Mouse (Mus musculus) heart, adult 8-10 months (tissue): Measurements from ENCODE around the gene Zfp820. TPM values are rescaled to one million over a fixed set of nuclear protein-coding genes. Genes with fewer than 3 reads are reported as not detected.
"Not testable (repeated sequence)": the region's sequence is repeated elsewhere in the genome, so short reads cannot be mapped to it uniquely, and the experiment has no call there.

ENCODE experiments used
- DNase-seq: peaks from one replicate; pipeline ENCODE4 v3.0.0; 2022; ENCODE audit warnings: low spot score
- total RNA-seq, 4 experiments: library from RNA; stranded (reverse); gene quantifications; 2 replicates each; pipeline ENCODE4 v1.2.4; 2022

The Zfp820 gene
- under 1 TPM; 0.76 to 0.88 (median 0.81) TPM for total RNA-seq

DNA sequence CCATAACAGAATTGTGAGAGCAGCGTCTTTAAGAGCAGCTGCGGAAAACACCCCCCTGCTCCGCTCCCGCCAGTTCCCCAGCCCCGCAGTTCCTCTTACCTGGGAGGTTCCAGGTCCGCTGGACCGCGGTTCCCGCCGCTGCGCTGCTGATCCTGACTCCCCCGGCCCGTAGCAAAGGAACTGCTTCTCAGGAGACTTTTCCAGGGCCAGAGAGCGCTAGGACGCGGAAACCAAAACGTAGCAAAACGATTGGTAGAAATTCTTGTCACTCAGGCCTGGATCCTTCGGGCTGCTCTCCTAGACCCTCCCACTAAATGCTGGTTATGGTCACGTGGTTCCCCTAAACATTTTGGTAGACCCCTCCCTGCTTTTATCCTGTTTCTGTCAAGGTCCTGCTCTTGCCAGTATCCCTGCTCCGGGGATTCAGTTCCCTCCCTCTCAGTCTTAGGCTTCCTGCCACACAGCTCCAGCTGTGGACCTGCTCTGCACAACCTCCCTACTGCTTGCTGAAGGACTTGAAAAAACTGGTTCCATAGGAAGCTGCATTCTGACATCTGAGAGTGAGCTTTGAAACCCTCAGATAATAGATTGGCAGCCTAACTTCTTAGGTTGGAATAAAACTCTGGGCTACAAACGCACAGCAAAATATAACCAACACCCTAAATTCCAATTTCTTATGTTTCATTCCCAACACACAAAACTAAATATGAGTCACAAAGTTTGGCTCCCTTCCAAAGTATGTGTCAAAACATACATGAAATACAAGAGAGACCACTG is at the start of gene Zfp820:
Gene Zfp820, minus strand, starts transcription at position 228 of the 777 bp plus-strand sequence.
- DNase-seq, result peak; percentile 79

DNA sequence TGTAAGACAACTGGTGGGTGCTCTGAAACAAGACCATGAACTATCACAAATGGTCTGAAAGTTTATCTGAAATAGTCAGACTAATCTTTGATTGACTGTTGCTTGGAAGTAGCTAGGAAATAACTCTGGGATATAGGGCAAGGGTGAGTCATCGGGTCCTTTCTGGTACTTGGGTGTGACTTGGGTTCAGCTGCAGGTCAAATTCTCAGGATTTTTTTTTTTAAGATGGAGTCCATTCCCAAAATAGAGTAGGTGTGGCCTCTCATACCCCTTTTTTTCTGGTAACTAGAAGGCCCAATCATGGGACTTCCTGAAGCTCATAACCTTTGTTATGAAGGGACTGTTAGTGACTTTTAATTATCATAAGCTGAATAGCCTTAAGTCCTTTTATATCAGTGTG is 25.7 kb upstream of the Zfp820 start:
- no peak for DNase-seq

DNA sequence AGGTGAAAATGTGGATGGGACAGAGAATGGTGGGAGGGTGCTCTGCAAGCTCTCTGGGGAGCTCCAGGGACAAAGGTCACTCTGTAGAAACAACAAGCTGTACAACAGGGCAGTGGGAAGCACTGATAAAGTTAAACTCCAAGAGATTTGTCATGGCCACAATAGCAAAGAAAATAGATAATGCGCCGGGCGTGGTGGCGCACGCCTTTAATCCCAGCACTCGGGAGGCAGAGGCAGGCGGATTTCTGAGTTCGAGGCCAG is 680 bp upstream of the Zfp820 start:
- not testable (repeated sequence) for DNase-seq

DNA sequence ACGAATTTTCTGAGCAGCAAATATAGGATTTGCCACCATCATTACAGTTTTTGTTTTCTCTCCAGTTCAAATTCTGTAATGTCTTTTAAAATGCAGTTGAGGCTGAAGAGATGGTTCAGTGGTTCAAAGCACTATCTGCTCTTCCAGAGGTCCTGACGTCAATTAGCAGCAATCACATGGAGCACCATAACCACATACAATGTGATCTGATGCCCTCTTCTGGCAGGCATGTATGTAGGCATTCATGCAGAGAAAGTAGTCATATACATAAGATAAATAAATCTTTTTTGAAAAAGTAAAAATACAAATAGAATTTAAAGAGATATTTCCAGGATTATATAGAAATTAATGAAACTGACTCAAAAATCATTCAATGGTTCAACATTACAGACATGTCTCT is 7.1 kb downstream of the Zfp820 start:
- no peak for DNase-seq

DNA sequence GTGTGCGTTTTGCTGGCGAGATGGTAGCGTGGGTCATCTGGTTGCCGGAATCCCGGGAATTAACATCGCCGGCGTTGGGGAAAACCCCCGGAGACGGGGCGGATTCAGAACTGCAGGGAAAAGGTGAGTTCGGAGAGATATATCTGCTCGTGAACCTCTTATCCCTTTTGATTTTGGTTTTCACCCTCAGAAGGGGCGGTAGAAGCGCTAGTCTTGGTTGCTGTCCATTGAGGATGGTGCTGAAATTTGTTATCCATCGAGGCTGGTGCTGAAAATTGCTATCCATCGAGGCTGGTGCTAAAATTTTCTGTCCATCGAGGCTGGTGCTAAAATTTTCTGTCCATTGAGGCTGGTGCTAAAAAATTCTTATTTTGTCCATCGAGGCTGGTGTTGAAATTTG is 44.2 kb downstream of the Zfp820 start:
- DNase-seq, result not testable (repeated sequence)

DNA sequence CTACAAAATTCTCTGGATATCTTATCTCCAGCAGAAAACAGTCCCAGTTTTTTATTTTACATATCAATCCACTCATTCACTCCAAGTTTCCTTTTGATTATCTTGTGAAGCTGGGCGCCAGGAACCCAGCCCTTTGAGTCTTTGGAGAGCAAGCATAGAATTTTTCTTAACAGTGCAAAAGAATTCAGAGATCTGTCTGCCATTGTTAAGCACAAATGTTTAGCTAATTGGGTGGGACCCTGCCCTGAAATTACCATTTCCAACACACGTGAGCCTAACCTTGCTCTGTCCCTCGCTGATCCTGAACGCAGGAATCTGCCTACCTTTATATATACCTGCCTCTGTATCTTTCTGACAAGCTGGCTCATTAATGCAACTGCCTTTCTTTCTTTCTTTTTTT is 53.3 kb downstream of the Zfp820 start:
- DNase-seq, result no peak

DNA sequence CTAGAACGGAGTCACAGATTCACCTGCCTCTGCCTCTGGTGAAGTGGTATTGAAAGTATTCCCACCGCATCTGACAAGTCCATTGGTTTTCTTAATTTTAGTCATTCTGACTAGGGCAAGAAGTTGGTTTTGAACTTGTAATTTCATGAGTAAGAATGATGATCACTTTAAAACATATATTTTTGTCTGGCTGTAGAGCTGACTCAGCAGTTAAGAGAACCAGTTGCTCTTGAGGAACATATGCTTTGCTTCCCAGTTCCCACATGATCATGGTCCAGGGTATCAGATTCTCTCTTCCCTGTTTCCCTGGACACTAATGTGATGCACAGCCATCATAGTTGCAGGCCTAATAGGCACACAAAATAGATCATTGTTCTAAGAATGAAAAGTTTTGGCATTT is 75.2 kb downstream of the Zfp820 start:
- DNase-seq, result no peak

Other genes with a start within 250 kb of the Zfp820 start
- gene Zfp983, start 195.1 kb downstream of the Zfp820 start, total RNA-seq, result 1 to 10 TPM; 1.9 to 2.4 (median 2.1) TPM
- gene Gm10226, start 153.9 kb downstream of the Zfp820 start, total RNA-seq, result 1 to 10 TPM in 2 of 4 experiments, not detected in 2; 2.1 to 3.5 TPM
- 1 to 10 TPM; 1.3 to 2.0 (median 1.5) TPM for gene Zfp760, start 138.0 kb downstream of the Zfp820 start, total RNA-seq
- gene Zfp229, start 115.0 kb downstream of the Zfp820 start, total RNA-seq, result 1 to 10 TPM; 3.6 to 6.7 (median 5.1) TPM
- gene Zfp995, start 64.2 kb upstream of the Zfp820 start, total RNA-seq, result 1 to 10 TPM in 2 of 4 experiments, under 1 TPM in 2; 0.40 to 1.5 (median 1.2) TPM
- 1 to 10 TPM; 5.0 to 6.3 (median 5.6) TPM for gene Zfp942, start 116.7 kb upstream of the Zfp820 start, total RNA-seq
- 10 to 100 TPM; 17.1 to 21.9 (median 19.1) TPM for gene Zfp943, start 116.8 kb upstream of the Zfp820 start, total RNA-seq